Mouse (Mus musculus) neural tube, embryonic 14.5 days (tissue): ENCODE results near the gene Ube2z. TPM values are rescaled to one million over a fixed set of nuclear protein-coding genes. Genes with fewer than 3 reads are reported as not detected.
A peak's percentile ranks its signal among the peaks of the same experiment; 100 is the strongest.

Experiments
- ATAC-seq: fragments of 200-750 bp; cut with Nextera tagmentation; 2 replicates; pipeline ENCODE4 v1.8.0; 2017; ENCODE audit warnings: low read depth, mild to moderate bottlenecking, moderate TSS enrichment, moderate library complexity
- H3K27ac ChIP-seq: fragments of 300-500 bp; sonication (generic); 2 replicates; pipeline ENCODE4 v1.5.1; 2014; ENCODE audit warnings: low read depth, mild to moderate bottlenecking, control low read depth, low read length, moderate library complexity, mixed read lengths
- H3K27me3 ChIP-seq: fragments of 300-500 bp; sonication (generic); 2 replicates; pipeline ENCODE4 v1.6.1; 2014; ENCODE audit warnings: low read length; ENCODE audit not compliant: control insufficient read depth, insufficient read depth
- H3K36me3 ChIP-seq: fragments of 300-500 bp; sonication (generic); 2 replicates; pipeline ENCODE4 v1.6.1; 2014; ENCODE audit warnings: low read length, mixed read lengths; ENCODE audit not compliant: control insufficient read depth, insufficient read depth
- H3K4me1 ChIP-seq: fragments of 300-500 bp; sonication (generic); 2 replicates; pipeline ENCODE4 v1.6.1; 2014; ENCODE audit warnings: low read length; ENCODE audit not compliant: control insufficient read depth, insufficient read depth
- H3K4me2 ChIP-seq: fragments of 300-500 bp; sonication (generic); 2 replicates; pipeline ENCODE4 v1.6.1; 2014; ENCODE audit warnings: mild to moderate bottlenecking, low read depth, low read length, control low read depth
- H3K4me3 ChIP-seq: fragments of 300-500 bp; sonication (generic); 2 replicates; pipeline ENCODE4 v1.5.1; 2014; ENCODE audit warnings: low read depth, low read length, control low read depth, mixed read lengths
- H3K9ac ChIP-seq: fragments of 300-500 bp; sonication (generic); replicated peaks from 2 replicates; pipeline ENCODE4 v1.6.1; 2014; ENCODE audit warnings: low read depth, mild to moderate bottlenecking, control low read depth, low read length, mixed read lengths
- H3K9me3 ChIP-seq: fragments of 300-500 bp; sonication (generic); 2 replicates; pipeline ENCODE4 v1.6.1; 2016; ENCODE audit warnings: low read length; ENCODE audit not compliant: control insufficient read depth
- WGBS: fragments of 180-500 bp; shearing (Covaris S2); extraction: QIAGEN DNeasy Blood & Tissue Kit; methylation state at CpG from one replicate; pipeline ENCODE4 v1.1.7; 2014; 5-methylcytosine and 5-hydroxymethylcytosine counted together
- polyA plus RNA-seq: library from polyadenylated mRNA; unstranded; fragments of >200 nt; fragmentation: Nextera tagmentation; extraction: Ambion mirVana; gene quantifications from 2 replicates; pipeline ENCODE4 v1.2.1, GENCODE M21; 2014

Ube2z gene
- polyA plus RNA-seq, 1 experiment from 2014 or later = 26.2 TPM

GRCm38 (mm10) chr11:96044803-96045567 is 20.2 kb downstream of the Ube2z start:
- H3K36me3 ChIP-seq = peaks cover 33% of the 10 kb centered on the region
- H3K9me3 ChIP-seq = no peaks in the 10 kb centered on the region
- H3K4me3 ChIP-seq = no peak overlapping the region
- 89% methylated on average over 11 of the region's 11 CpGs for WGBS
- H3K9ac ChIP-seq = no peak overlapping the region
- H3K4me1 ChIP-seq = no peaks in the 10 kb centered on the region
- H3K4me2 ChIP-seq = no peak overlapping the region
- no peak for ATAC-seq
- H3K27ac ChIP-seq = no peak overlapping the region
- H3K27me3 ChIP-seq = no peaks in the 10 kb centered on the region

- ATAC-seq = no peak
- no peaks in the 10 kb centered on the region for H3K9me3 ChIP-seq
- H3K9ac ChIP-seq = no peak overlapping the region
- WGBS = 97% methylated on average over 1 of the region's 1 CpGs
- no peak overlapping the region for H3K27ac ChIP-seq
- no peak overlapping the region for H3K4me2 ChIP-seq
- H3K4me1 ChIP-seq = peaks cover 7% of the 10 kb centered on the region
- H3K36me3 ChIP-seq = peaks cover 13% of the 10 kb centered on the region
- H3K4me3 ChIP-seq = no peak overlapping the region
- no peaks in the 10 kb centered on the region for H3K27me3 ChIP-seq
Observed at GRCm38 (mm10) chr11:96038560-96038959, 26.6 kb downstream of the Ube2z start.

- Histone ChIP-seq H3K36me3 (peaks cover 13% of the 10 kb centered on the region), H3K9ac (no peak overlapping the region), H3K27me3 (no peaks in the 10 kb centered on the region), H3K27ac (no peak overlapping the region), H3K4me1 (peaks cover 7% of the 10 kb centered on the region), H3K4me3 (no peak overlapping the region), H3K9me3 (no peaks in the 10 kb centered on the region), H3K4me2 (no peak overlapping the region)
- no peak for ATAC-seq
- 98% methylated on average over 5 of the region's 5 CpGs for WGBS
Observed at GRCm38 (mm10) chr11:96037499-96037898, 27.7 kb downstream of the Ube2z start.

DNA sequence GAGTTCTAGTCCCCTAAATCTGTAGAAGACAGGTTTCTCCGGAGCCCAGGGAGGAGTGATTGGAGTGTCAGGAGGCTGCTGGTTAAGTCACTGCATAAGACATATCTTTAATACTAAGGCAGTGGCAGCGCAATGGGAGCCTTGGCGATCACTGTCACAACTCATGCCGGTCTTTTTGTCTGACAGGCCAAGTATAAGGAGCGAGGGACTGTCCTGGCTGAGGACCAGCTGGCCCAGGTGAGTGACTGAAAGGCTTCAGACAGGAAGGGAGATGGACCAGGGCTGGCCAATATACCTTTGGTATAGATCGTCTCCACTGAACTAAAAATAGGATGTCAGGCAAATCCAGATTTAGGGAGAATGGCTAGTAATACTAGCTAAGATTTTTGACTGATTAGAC is 30.1 kb downstream of the Ube2z start:
- 9% methylated on average over 6 of the region's 6 CpGs for WGBS
- no peaks in the 10 kb centered on the region for H3K27me3 ChIP-seq
- no peaks in the 10 kb centered on the region for H3K9me3 ChIP-seq
- peak overlapping the region; percentile 68 for H3K9ac ChIP-seq
- H3K4me2 ChIP-seq = peak overlapping the region; percentile 70
- no peak overlapping the region for H3K27ac ChIP-seq
- H3K4me1 ChIP-seq = peaks cover 7% of the 10 kb centered on the region
- peak overlapping the region; percentile 55 for H3K4me3 ChIP-seq
- peaks cover 7% of the 10 kb centered on the region for H3K36me3 ChIP-seq
- no peak; the same call in 1 of the 2 replicates for ATAC-seq

- peak; percentile 75 for ATAC-seq
- under 1% methylated on average over 29 of the region's 29 CpGs for WGBS
- Histone ChIP-seq H3K4me3 (peak within 1 kb of the TSS; percentile 55), H3K27ac (peak within 1 kb of the TSS; percentile 29), H3K9me3 (no peaks in the 10 kb centered on the region), H3K27me3 (no peaks in the 10 kb centered on the region), H3K4me1 (peaks cover 7% of the 10 kb centered on the region), H3K36me3 (peaks cover 7% of the 10 kb centered on the region), H3K4me2 (peak within 1 kb of the TSS; percentile 70), H3K9ac (peak within 1 kb of the TSS; percentile 68)
Observed at GRCm38 (mm10) chr11:96034596-96035052, 30.6 kb downstream of the Ube2z start, which contains the start of gene Snf8. Gene Snf8 (plus strand): TSS chr11:96034885.

- peaks cover 7% of the 10 kb centered on the region for H3K4me1 ChIP-seq
- H3K27ac ChIP-seq = no peak overlapping the region; the same call in 1 of the 2 replicates
- peak overlapping the region; percentile 55 for H3K4me3 ChIP-seq
- peaks cover 5% of the 10 kb centered on the region for H3K36me3 ChIP-seq
- 53% methylated on average over 8 of the region's 8 CpGs for WGBS
- H3K9ac ChIP-seq = no peak overlapping the region
- no peaks in the 10 kb centered on the region for H3K27me3 ChIP-seq
- no peak for ATAC-seq
- H3K9me3 ChIP-seq = no peaks in the 10 kb centered on the region
- H3K4me2 ChIP-seq = peak overlapping the region; percentile 70
Observed at GRCm38 (mm10) chr11:96034116-96034515, 31.1 kb downstream of the Ube2z start.

DNA sequence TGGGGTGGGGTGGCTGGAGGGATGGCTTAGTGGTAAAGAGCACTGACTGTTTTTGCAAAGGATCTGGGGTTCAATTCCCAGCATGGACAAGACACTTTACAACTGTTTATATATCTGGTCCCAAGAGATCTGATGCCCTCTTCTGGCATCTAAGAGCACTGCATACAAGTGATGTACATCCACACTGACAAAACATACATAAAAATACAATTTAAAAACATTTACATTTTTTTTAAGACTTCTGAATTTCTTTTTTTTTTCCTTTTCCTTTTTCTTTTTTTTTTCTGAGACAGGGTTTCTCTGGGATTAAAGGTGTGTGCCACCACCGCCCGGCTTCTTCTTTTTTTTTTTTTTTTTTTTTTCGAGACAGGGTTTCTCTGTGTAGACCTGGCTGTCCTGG is 31.9 kb downstream of the Ube2z start:
- Histone ChIP-seq H3K27me3 (no peaks in the 10 kb centered on the region), H3K4me1 (peaks cover 7% of the 10 kb centered on the region), H3K36me3 (no peaks in the 10 kb centered on the region), H3K4me2 (no peak overlapping the region), H3K9me3 (no peaks in the 10 kb centered on the region), H3K27ac (no peak overlapping the region), H3K9ac (no peak overlapping the region), H3K4me3 (no peak overlapping the region)
- ATAC-seq = no peak
- WGBS = 91% methylated on average over 2 of the region's 3 CpGs

DNA sequence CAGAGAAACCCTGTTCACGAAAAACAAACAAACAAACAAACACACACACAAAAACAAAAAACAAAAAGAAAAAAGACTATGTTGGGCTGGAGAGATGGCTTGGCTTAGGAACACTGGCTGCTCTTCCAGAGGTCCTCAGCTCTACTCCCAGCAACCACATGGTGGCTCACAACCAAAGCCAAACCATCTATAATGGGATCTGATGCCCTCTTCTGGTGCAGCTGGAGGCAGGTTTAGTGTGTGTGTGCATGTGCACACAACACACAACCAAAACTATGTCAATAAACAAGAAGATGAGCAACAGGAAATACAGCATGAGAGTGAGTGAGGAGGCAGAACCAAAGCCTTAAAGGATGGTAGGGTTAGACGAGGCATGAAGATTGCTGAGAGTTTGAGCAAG is 33.5 kb downstream of the Ube2z start:
- no peak overlapping the region for H3K4me2 ChIP-seq
- H3K4me1 ChIP-seq = peaks cover 7% of the 10 kb centered on the region
- no peaks in the 10 kb centered on the region for H3K9me3 ChIP-seq
- ATAC-seq = no peak
- H3K27me3 ChIP-seq = no peaks in the 10 kb centered on the region
- H3K9ac ChIP-seq = no peak overlapping the region
- no peaks in the 10 kb centered on the region for H3K36me3 ChIP-seq
- H3K27ac ChIP-seq = no peak overlapping the region
- no peak overlapping the region for H3K4me3 ChIP-seq
- 75% methylated on average over 2 of the region's 2 CpGs for WGBS

- H3K27ac ChIP-seq = no peak overlapping the region
- no peak for ATAC-seq
- no peak overlapping the region for H3K9ac ChIP-seq
- H3K36me3 ChIP-seq = no peaks in the 10 kb centered on the region
- no peak overlapping the region for H3K4me3 ChIP-seq
- H3K4me2 ChIP-seq = no peak overlapping the region
- H3K4me1 ChIP-seq = peaks cover 4% of the 10 kb centered on the region
- 91% methylated on average over 3 of the region's 3 CpGs for WGBS
- no peaks in the 10 kb centered on the region for H3K27me3 ChIP-seq
- no peaks in the 10 kb centered on the region for H3K9me3 ChIP-seq
Observed at GRCm38 (mm10) chr11:96030571-96030970, 34.6 kb downstream of the Ube2z start.
